Mouse (Mus musculus) forebrain, embryonic 16.5 days (tissue): ENCODE measurements around the gene Aak1. TPM values are rescaled to one million over a fixed set of nuclear protein-coding genes. Genes with fewer than 3 reads are reported as not detected.

Source experiments
- ATAC-seq: fragments of 200-750 bp; cut with Nextera tagmentation; 2 replicates; pipeline ENCODE4 v1.8.0; 2017; ENCODE audit warnings: mild to moderate bottlenecking, moderate library complexity
- H3K27ac ChIP-seq: fragments of 300-500 bp; sonication (generic); 2 replicates; pipeline ENCODE4 v1.5.1; 2014; ENCODE audit warnings: low read length, control low read depth
- H3K27me3 ChIP-seq: fragments of 300-500 bp; sonication (generic); replicated peaks from 2 replicates; pipeline ENCODE4 v1.6.1; 2014; ENCODE audit warnings: low read length; ENCODE audit not compliant: control insufficient read depth, insufficient read depth
- H3K36me3 ChIP-seq: fragments of 300-500 bp; sonication (generic); 2 replicates; pipeline ENCODE4 v1.6.1; 2014; ENCODE audit not compliant: control insufficient read depth, insufficient read depth
- H3K4me1 ChIP-seq: fragments of 300-500 bp; sonication (generic); replicated peaks from 2 replicates; pipeline ENCODE4 v1.6.1; 2014; ENCODE audit warnings: low read length; ENCODE audit not compliant: control insufficient read depth, insufficient read depth
- H3K4me2 ChIP-seq: fragments of 300-500 bp; sonication (generic); 2 replicates; pipeline ENCODE4 v1.6.1; 2014; ENCODE audit warnings: mild to moderate bottlenecking, low read length, control low read depth
- H3K4me3 ChIP-seq: fragments of 300-500 bp; sonication (generic); replicated peaks from 2 replicates; pipeline ENCODE4 v1.5.1; 2014; ENCODE audit warnings: mild to moderate bottlenecking, low read length, control low read depth
- H3K9ac ChIP-seq: fragments of 300-500 bp; sonication (generic); replicated peaks from 2 replicates; pipeline ENCODE4 v1.6.1; 2014; ENCODE audit warnings: low read depth, low read length, control low read depth
- H3K9me3 ChIP-seq: fragments of 300-500 bp; sonication (generic); 2 replicates; pipeline ENCODE4 v1.6.1; 2016; ENCODE audit warnings: low read length; ENCODE audit not compliant: control insufficient read depth
- WGBS: fragments of 180-500 bp; shearing (Covaris S2); extraction: QIAGEN DNeasy Blood & Tissue Kit; methylation state at CpG from one replicate; pipeline ENCODE4 v1.1.7; 2014; 5-methylcytosine and 5-hydroxymethylcytosine counted together
- polyA plus RNA-seq: library from polyadenylated mRNA; unstranded; fragments of >200 nt; fragmentation: Nextera tagmentation; extraction: Ambion mirVana; gene quantifications from 2 replicates; pipeline ENCODE4 v1.2.1, GENCODE M21; 2015

Aak1 gene
- polyA plus RNA-seq, 1 experiment from 2014 or later, result 36.8 TPM

GRCm38 (mm10) chr6:86978909-86979265 lies 129.6 kb downstream of the Aak1 start:
- Histone ChIP-seq H3K4me3 (no peak overlapping the region), H3K36me3 (peaks cover 4% of the 10 kb centered on the region; the same call in 1 of the 2 replicates), H3K4me2 (no peak overlapping the region), H3K27me3 (no peaks in the 10 kb centered on the region), H3K27ac (no peak overlapping the region), H3K4me1 (no peaks in the 10 kb centered on the region), H3K9ac (no peak overlapping the region), H3K9me3 (no peaks in the 10 kb centered on the region)
- WGBS, result 90% methylated on average over 6 of the region's 6 CpGs
- ATAC-seq, result no peak

- H3K9ac ChIP-seq, result no peak overlapping the region
- H3K27ac ChIP-seq, result no peak overlapping the region
- H3K27me3 ChIP-seq, result no peaks in the 10 kb centered on the region
- peaks cover 5% of the 10 kb centered on the region for H3K36me3 ChIP-seq
- H3K4me2 ChIP-seq, result no peak overlapping the region
- H3K9me3 ChIP-seq, result no peaks in the 10 kb centered on the region
- 96% methylated on average over 2 of the region's 2 CpGs for WGBS
- no peak for ATAC-seq
- H3K4me1 ChIP-seq, result no peaks in the 10 kb centered on the region
- H3K4me3 ChIP-seq, result no peak overlapping the region
These were observed 131.9 kb downstream of the Aak1 start for GRCm38 (mm10) chr6:86981206-86981605.

- Histone ChIP-seq H3K36me3 (peaks cover 5% of the 10 kb centered on the region; the same call in 1 of the 2 replicates), H3K4me1 (no peaks in the 10 kb centered on the region), H3K4me2 (no peak overlapping the region), H3K27ac (no peak overlapping the region), H3K4me3 (no peak overlapping the region), H3K27me3 (no peaks in the 10 kb centered on the region), H3K9ac (no peak overlapping the region), H3K9me3 (no peaks in the 10 kb centered on the region)
- no peak for ATAC-seq
- 89% methylated on average over 8 of the region's 8 CpGs for WGBS
These were observed 136.2 kb downstream of the Aak1 start for GRCm38 (mm10) chr6:86985314-86986106.

- H3K4me2 ChIP-seq, result no peak overlapping the region
- no peaks in the 10 kb centered on the region for H3K27me3 ChIP-seq
- no peaks in the 10 kb centered on the region for H3K4me1 ChIP-seq
- no peak overlapping the region for H3K9ac ChIP-seq
- H3K27ac ChIP-seq, result no peak overlapping the region
- H3K36me3 ChIP-seq, result peaks cover 5% of the 10 kb centered on the region; the same call in 1 of the 2 replicates
- no peak for ATAC-seq
- H3K9me3 ChIP-seq, result no peaks in the 10 kb centered on the region
- 85% methylated on average over 6 of the region's 6 CpGs for WGBS
- no peak overlapping the region for H3K4me3 ChIP-seq
These were observed 140.3 kb downstream of the Aak1 start for GRCm38 (mm10) chr6:86989576-86989975.

GRCm38 (mm10) chr6:86991041-86991440 lies 141.7 kb downstream of the Aak1 start:
- H3K27ac ChIP-seq, result no peak overlapping the region
- H3K9me3 ChIP-seq, result no peaks in the 10 kb centered on the region
- H3K4me1 ChIP-seq, result no peaks in the 10 kb centered on the region
- no peak overlapping the region for H3K4me3 ChIP-seq
- no peak overlapping the region for H3K9ac ChIP-seq
- peaks cover 3% of the 10 kb centered on the region; the same call in 1 of the 2 replicates for H3K36me3 ChIP-seq
- 90% methylated on average over 3 of the region's 3 CpGs for WGBS
- no peaks in the 10 kb centered on the region for H3K27me3 ChIP-seq
- H3K4me2 ChIP-seq, result no peak overlapping the region
- ATAC-seq, result no peak

GRCm38 (mm10) chr6:86992349-86992748 lies 143.0 kb downstream of the Aak1 start:
- no peak overlapping the region for H3K27ac ChIP-seq
- 71% methylated on average over 8 of the region's 8 CpGs for WGBS
- H3K4me2 ChIP-seq, result no peak overlapping the region

GRCm38 (mm10) chr6:86994254-86994653 lies 144.9 kb downstream of the Aak1 start:
- Histone ChIP-seq H3K27me3 (no peaks in the 10 kb centered on the region), H3K27ac (no peak overlapping the region), H3K4me1 (no peaks in the 10 kb centered on the region), H3K4me3 (no peak overlapping the region), H3K9ac (no peak overlapping the region), H3K4me2 (no peak overlapping the region), H3K36me3 (peaks cover 5% of the 10 kb centered on the region), H3K9me3 (no peaks in the 10 kb centered on the region)
- no peak for ATAC-seq
- 89% methylated on average over 4 of the region's 4 CpGs for WGBS

More at GRCm38 (mm10) chr6:86992349-86992748, 143.0 kb downstream of the Aak1 start:
- H3K9me3 ChIP-seq, result no peaks in the 10 kb centered on the region
- ATAC-seq, result no peak
- peaks cover 1% of the 10 kb centered on the region for H3K36me3 ChIP-seq
- no peaks in the 10 kb centered on the region for H3K4me1 ChIP-seq
- H3K4me3 ChIP-seq, result no peak overlapping the region
- H3K9ac ChIP-seq, result no peak overlapping the region
- H3K27me3 ChIP-seq, result no peaks in the 10 kb centered on the region

GRCm38 (mm10) chr6:86996629-86997307 lies 147.5 kb downstream of the Aak1 start:
- WGBS, result 68% methylated on average over 5 of the region's 5 CpGs
- H3K27me3 ChIP-seq, result no peaks in the 10 kb centered on the region
- H3K27ac ChIP-seq, result no peak overlapping the region
- H3K9ac ChIP-seq, result no peak overlapping the region
- H3K36me3 ChIP-seq, result peaks cover 5% of the 10 kb centered on the region
- no peak for ATAC-seq
- no peaks in the 10 kb centered on the region for H3K9me3 ChIP-seq
- H3K4me1 ChIP-seq, result no peaks in the 10 kb centered on the region
- no peak overlapping the region for H3K4me2 ChIP-seq
- H3K4me3 ChIP-seq, result no peak overlapping the region

- Histone ChIP-seq H3K9ac (no peak overlapping the region), H3K4me3 (no peak overlapping the region), H3K4me1 (no peaks in the 10 kb centered on the region), H3K27ac (no peak overlapping the region), H3K27me3 (no peaks in the 10 kb centered on the region), H3K36me3 (peaks cover 5% of the 10 kb centered on the region), H3K9me3 (no peaks in the 10 kb centered on the region), H3K4me2 (no peak overlapping the region)
- ATAC-seq, result no peak
- WGBS, result 91% methylated on average over 6 of the region's 6 CpGs
These were observed 148.0 kb downstream of the Aak1 start for GRCm38 (mm10) chr6:86997360-86997759.
